Mouse (Mus musculus) MEL (cell line): ENCODE data around the gene Ccdc38. TPM values are rescaled to one million over a fixed set of nuclear protein-coding genes. Genes with fewer than 3 reads are reported as not detected.

ENCODE experiments used
- DNase-seq: peaks from one replicate; pipeline ENCODE4 v3.0.0; 2011; ENCODE audit warnings: low read depth, low spot score
- H3K27ac ChIP-seq: 2 replicates; pipeline ENCODE4 v1.5.1; 2012; ENCODE audit warnings: low read depth, mild to moderate bottlenecking, control low read depth, low read length, moderate library complexity; ENCODE audit not compliant: control insufficient read depth
- H3K27me3 ChIP-seq, 2 experiments: fragments of 150-350 bp in 1 of 2; sonication (generic) in 1 of 2; 2 replicates each; pipeline ENCODE4 v1.6.1; 2012; ENCODE audit warnings: low read length in 2 of 2, mild to moderate bottlenecking in 2 of 2, improper control_type of control experiment in 1 of 2, moderate library complexity in 1 of 2; ENCODE audit not compliant: insufficient read depth in 2 of 2, control insufficient read depth in 1 of 2
- H3K36me3 ChIP-seq, 2 experiments: 2 replicates each; pipeline ENCODE4 v1.6.1; 2012 to 2014; ENCODE audit warnings: low read length in 2 of 2, improper control_type of control experiment in 1 of 2, inconsistent platforms in 1 of 2, mild to moderate bottlenecking in 1 of 2; ENCODE audit not compliant: insufficient read depth in 2 of 2, control insufficient read depth in 1 of 2
- H3K4me1 ChIP-seq, 2 experiments: fragments of 150-350 bp in 1 of 2; sonication (generic) in 1 of 2; 2 replicates each; pipeline ENCODE4 v1.6.1; 2012; ENCODE audit warnings: low read length in 2 of 2, improper control_type of control experiment in 1 of 2, mild to moderate bottlenecking in 1 of 2; ENCODE audit not compliant: insufficient read depth in 2 of 2, control insufficient read depth in 1 of 2
- H3K4me3 ChIP-seq, 2 experiments: fragments of 150-350 bp in 1 of 2; sonication (generic) in 1 of 2; 2 replicates each; pipeline ENCODE4 v1.5.1; 2012; ENCODE audit warnings: low read depth in 2 of 2, low read length in 2 of 2, mild to moderate bottlenecking in 2 of 2, moderate library complexity in 2 of 2, control low read depth in 1 of 2, improper control_type of control experiment in 1 of 2; ENCODE audit not compliant: control insufficient read depth in 1 of 2, insufficient read depth in 1 of 2
- H3K79me2 ChIP-seq: 2 replicates; pipeline ENCODE4 v1.6.1; 2012; ENCODE audit warnings: mild to moderate bottlenecking, low read length, moderate library complexity; ENCODE audit not compliant: control insufficient read depth, poor library complexity, insufficient read depth
- H3K9ac ChIP-seq: 2 replicates; pipeline ENCODE4 v1.6.1; 2012; ENCODE audit warnings: low read depth, mild to moderate bottlenecking, control low read depth, low read length, moderate library complexity; ENCODE audit not compliant: control insufficient read depth, poor library complexity, severe bottlenecking
- H3K9me3 ChIP-seq: fragments of 150-350 bp; sonication (generic); replicated peaks from 2 replicates; pipeline ENCODE4 v1.6.1; 2012; ENCODE audit warnings: mild to moderate bottlenecking, low read length, improper control_type of control experiment, moderate library complexity; ENCODE audit not compliant: insufficient read depth
- BHLHE40 ChIP-seq: IDR thresholded peaks from 2 replicates; pipeline ENCODE4 v1.6.1; 2012; ENCODE audit warnings: low read depth, mild to moderate bottlenecking, inconsistent platforms, low read length, improper control_type of control experiment, borderline replicate concordance
- CHD1 ChIP-seq: IDR thresholded peaks from 2 replicates; pipeline ENCODE4 v1.6.1; 2012; ENCODE audit warnings: low read depth, mild to moderate bottlenecking, inconsistent platforms, low read length, improper control_type of control experiment
- CTCF ChIP-seq, 3 experiments: IDR thresholded peaks in 2 of 3; conservative IDR thresholded peaks in 1 of 3; 2 replicates each; pipeline ENCODE4 v1.5.1; 2011 to 2012; ENCODE audit warnings: low read length in 3 of 3, low read depth in 2 of 3, mild to moderate bottlenecking in 2 of 3, improper control_type of control experiment in 1 of 3, inconsistent platforms in 1 of 3, mixed read lengths in 1 of 3, moderate library complexity in 1 of 3; ENCODE audit not compliant: control insufficient read depth in 1 of 3, insufficient read depth in 1 of 3, poor library complexity in 1 of 3, severe bottlenecking in 1 of 3
- E2F4 ChIP-seq: IDR thresholded peaks from 2 replicates; pipeline ENCODE4 v1.6.1; 2011; ENCODE audit warnings: low read depth, low read length, improper control_type of control experiment, borderline replicate concordance
- ETS1 ChIP-seq: IDR thresholded peaks from 2 replicates; pipeline ENCODE4 v1.6.1; 2012; ENCODE audit warnings: low read depth, mild to moderate bottlenecking, inconsistent platforms, low read length, improper control_type of control experiment, moderate library complexity
- HCFC1 ChIP-seq: IDR thresholded peaks from 2 replicates; pipeline ENCODE4 v1.6.1; 2012; ENCODE audit warnings: low read depth, mild to moderate bottlenecking, inconsistent platforms, low read length, improper control_type of control experiment, moderate library complexity
- JUND ChIP-seq: IDR thresholded peaks from 2 replicates; pipeline ENCODE4 v1.6.1; 2011; ENCODE audit warnings: low read depth, mild to moderate bottlenecking, improper control_type of control experiment, low read length
- MAZ ChIP-seq: IDR thresholded peaks from 2 replicates; pipeline ENCODE4 v1.6.1; 2012; ENCODE audit warnings: low read depth, mild to moderate bottlenecking, inconsistent platforms, low read length, improper control_type of control experiment
- MEF2A ChIP-seq: IDR thresholded peaks from 2 replicates; pipeline ENCODE4 v1.6.1; 2014; ENCODE audit warnings: low read depth, mild to moderate bottlenecking, inconsistent platforms, low read length, improper control_type of control experiment; ENCODE audit not compliant: poor library complexity, insufficient replicate concordance, severe bottlenecking; ENCODE audit errors: extremely low read depth
- MYB ChIP-seq: IDR thresholded peaks from 2 replicates; pipeline ENCODE4 v1.6.1; 2011; ENCODE audit warnings: mild to moderate bottlenecking, low read depth, low read length, improper control_type of control experiment
- MYC ChIP-seq: IDR thresholded peaks from 2 replicates; pipeline ENCODE4 v1.6.1; 2011; ENCODE audit warnings: low read depth, mild to moderate bottlenecking, low read length, improper control_type of control experiment, moderate library complexity
- POLR2AphosphoS5 ChIP-seq: IDR thresholded peaks from 2 replicates; pipeline ENCODE4 v1.6.1; 2012; ENCODE audit warnings: low read depth, borderline replicate concordance, mild to moderate bottlenecking, inconsistent platforms, low read length, moderate library complexity, mixed read lengths
- RCOR1 ChIP-seq: IDR thresholded peaks from 2 replicates; pipeline ENCODE4 v1.6.1; 2012; ENCODE audit warnings: low read depth, mild to moderate bottlenecking, inconsistent platforms, low read length, improper control_type of control experiment
- SIN3A ChIP-seq: IDR thresholded peaks from 2 replicates; pipeline ENCODE4 v1.6.1; 2012; ENCODE audit warnings: low read length, improper control_type of control experiment, inconsistent platforms
- SMC3 ChIP-seq: IDR thresholded peaks from 2 replicates; pipeline ENCODE4 v1.6.1; 2011; ENCODE audit warnings: low read depth, low read length, improper control_type of control experiment
- TBP ChIP-seq: IDR thresholded peaks from 2 replicates; pipeline ENCODE4 v1.8.0; 2011; ENCODE audit warnings: low read depth, low read length, improper control_type of control experiment
- TCF12 ChIP-seq: IDR thresholded peaks from 2 replicates; pipeline ENCODE4 v1.6.1; 2014; ENCODE audit warnings: low read depth, mild to moderate bottlenecking, inconsistent platforms, low read length, improper control_type of control experiment, moderate library complexity
- UBTF ChIP-seq: IDR thresholded peaks from 2 replicates; pipeline ENCODE4 v1.6.1; 2012; ENCODE audit warnings: low read depth, mild to moderate bottlenecking, inconsistent platforms, low read length, improper control_type of control experiment, moderate library complexity, borderline replicate concordance; ENCODE audit not compliant: insufficient read depth
- USF1 ChIP-seq: IDR thresholded peaks from 2 replicates; pipeline ENCODE4 v1.6.1; 2014; ENCODE audit warnings: low read depth, mild to moderate bottlenecking, inconsistent platforms, low read length, improper control_type of control experiment, moderate library complexity
- USF2 ChIP-seq, 2 experiments: IDR thresholded peaks; 2 replicates each; pipeline ENCODE4 v1.6.1; 2011 to 2012; ENCODE audit warnings: improper control_type of control experiment in 2 of 2, low read length in 2 of 2, borderline replicate concordance in 1 of 2, inconsistent platforms in 1 of 2, low read depth in 1 of 2, mild to moderate bottlenecking in 1 of 2; ENCODE audit not compliant: insufficient read depth in 1 of 2
- polyA plus RNA-seq, 2 experiments: library from polyadenylated mRNA; stranded (reverse) in 1 of 2; unstranded in 1 of 2; fragments of >175 nt in 1 of 2; fragments of >200 nt in 1 of 2; gene quantifications; 2 replicates each; pipeline versions ENCODE4 v1.2.1 to v1.2.4; 2012; ENCODE audit warnings: low replicate concordance in 2 of 2, low read depth in 1 of 2; ENCODE audit not compliant: insufficient read length in 2 of 2, insufficient read depth in 1 of 2, missing spikeins in 1 of 2
- total RNA-seq: library from RNA; depleted of rRNA; stranded (reverse); fragments of 300-350 nt; gene quantifications from 2 replicates; pipeline ENCODE4 v1.2.3, GENCODE M21; 2012

Gene Ccdc38
- total and polyA plus RNA-seq, 3 experiments, result 0.22 TPM; not detected in 2

DNA sequence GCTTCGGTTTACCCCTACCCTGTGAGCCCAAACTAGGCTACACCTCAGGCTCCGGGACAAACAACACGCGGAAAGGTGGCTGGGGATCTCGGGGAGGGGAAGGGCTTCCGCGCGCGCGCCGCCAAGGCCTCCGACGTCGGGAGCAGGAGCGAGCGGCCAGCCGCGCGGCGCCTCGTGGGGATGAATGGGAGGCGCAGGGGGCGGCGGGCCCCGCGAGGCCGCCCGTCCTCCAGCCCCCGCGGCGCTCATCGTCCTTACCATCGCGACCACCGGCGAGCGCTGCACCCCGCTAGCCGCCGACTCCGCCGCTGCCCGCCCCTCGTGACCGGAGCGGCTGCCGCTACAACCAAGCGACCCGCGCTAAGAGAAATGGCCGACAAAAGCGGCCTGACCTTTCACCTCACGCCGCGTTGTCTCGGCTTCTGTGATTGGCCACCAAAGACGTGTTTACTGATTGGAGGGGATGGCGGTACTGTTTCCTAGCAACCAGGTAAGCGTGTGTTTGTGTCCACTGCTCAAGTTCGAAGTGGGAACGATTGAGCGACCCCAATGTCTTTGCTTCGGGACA lies 48.9 kb downstream of the Ccdc38 start, which contains the start of gene Snrpf (continued):
- TF ChIP-seq USF1, result no peak
- no peak for TF ChIP-seq RCOR1
- TF ChIP-seq HCFC1, result peak; percentile 88
- TF ChIP-seq ETS1, result no peak
- TF ChIP-seq CHD1, result no peak
- TF ChIP-seq MAZ, result no peak
- TF ChIP-seq USF2 (IDR thresholded peaks at IDR 0.05; ENCODE audit: borderline replicate concordance in 1 of 2, insufficient read depth in 1 of 2, low read depth in 1 of 2, low read length in 2 of 2), result no peak
- 0 out of 2 replicates have a peak, but pooled peaks have one; percentile 5 for TF ChIP-seq TCF12
- peak; percentile 70 for TF ChIP-seq MYC
- no peak for TF ChIP-seq MEF2A
- TF ChIP-seq MYB, result no peak

GRCm38 (mm10) chr10:93592456-93592855 lies 52.0 kb downstream of the Ccdc38 start:
- H3K9ac ChIP-seq, result no peak overlapping the region
- H3K27ac ChIP-seq, result no peak overlapping the region
- no peaks in the 10 kb centered on the region for H3K9me3 ChIP-seq
- no peak overlapping the region for H3K4me3 ChIP-seq
- H3K36me3 ChIP-seq, result peaks cover 4 to 8% of the 10 kb centered on the region in 2 experiments
- no peak for TF ChIP-seq JUND
- peak; percentile 29 for TF ChIP-seq SMC3
- no peak for TF ChIP-seq CHD1
- peak; percentile 11 to 49 (median 31); a peak in 4 of 6 replicates for TF ChIP-seq CTCF (IDR thresholded peaks at IDR 0.05 in 2 of 3, conservative IDR thresholded peaks at IDR 0.05 in 1 of 3; ENCODE audit: control insufficient read depth in 1 of 3, insufficient read depth in 1 of 3, low read depth in 2 of 3, low read length in 3 of 3, poor library complexity in 1 of 3, severe bottlenecking in 1 of 3)
- TF ChIP-seq BHLHE40, result no peak
- TF ChIP-seq E2F4, result no peak
- TF ChIP-seq UBTF, result no peak
- TF ChIP-seq TBP, result no peak
- TF ChIP-seq POLR2AphosphoS5, result no peak
- TF ChIP-seq SIN3A, result no peak
- H3K4me1 ChIP-seq, result peaks cover 3 to 15% of the 10 kb centered on the region in 2 experiments; a peak in 2 of 4 replicates
- peaks cover 0 to 2% of the 10 kb centered on the region in 2 experiments; a peak in 1 of 4 replicates for H3K27me3 ChIP-seq
- DNase-seq, result peak; percentile 43
- peaks cover 17% of the 10 kb centered on the region for H3K79me2 ChIP-seq
